Mouse (Mus musculus) hindbrain, embryonic 11.5 days (tissue): ENCODE measurements around the gene Sat2. TPM values are rescaled to one million over a fixed set of nuclear protein-coding genes. Genes with fewer than 3 reads are reported as not detected.
A peak's percentile ranks its signal among the peaks of the same experiment; 100 is the strongest.

Experiments
- ATAC-seq: fragments of 200-750 bp; cut with Nextera tagmentation; 2 replicates; pipeline ENCODE4 v1.8.0; 2017; ENCODE audit warnings: mild to moderate bottlenecking, moderate TSS enrichment, moderate library complexity; ENCODE audit not compliant: low FRiP score
- DNase-seq: peaks from one replicate; pipeline ENCODE4 v3.0.0-alpha.2; 2015; ENCODE audit warnings: low spot score
- H3K27ac ChIP-seq: fragments of 300-500 bp; sonication (generic); 2 replicates; pipeline ENCODE4 v1.5.1; 2014; ENCODE audit warnings: mild to moderate bottlenecking, low read depth, low read length
- H3K27me3 ChIP-seq: fragments of 300-500 bp; sonication (generic); 2 replicates; pipeline ENCODE4 v1.6.1; 2014; ENCODE audit warnings: mild to moderate bottlenecking, low read length, moderate library complexity, mixed read lengths; ENCODE audit not compliant: control insufficient read depth, insufficient read depth
- H3K36me3 ChIP-seq: fragments of 300-500 bp; sonication (generic); 2 replicates; pipeline ENCODE4 v1.6.1; 2014; ENCODE audit warnings: mild to moderate bottlenecking, low read length, moderate library complexity, mixed read lengths; ENCODE audit not compliant: control insufficient read depth, insufficient read depth
- H3K4me1 ChIP-seq: fragments of 300-500 bp; sonication (generic); replicated peaks from 2 replicates; pipeline ENCODE4 v1.6.1; 2014; ENCODE audit warnings: low read length, mixed read lengths; ENCODE audit not compliant: control insufficient read depth, insufficient read depth
- H3K4me2 ChIP-seq: fragments of 300-500 bp; sonication (generic); replicated peaks from 2 replicates; pipeline ENCODE4 v1.6.1; 2014; ENCODE audit warnings: mild to moderate bottlenecking, low read depth, low read length
- H3K4me3 ChIP-seq: fragments of 300-500 bp; sonication (generic); 2 replicates; pipeline ENCODE4 v1.5.1; 2014; ENCODE audit warnings: low read depth, low read length
- H3K9ac ChIP-seq: fragments of 300-500 bp; sonication (generic); 2 replicates; pipeline ENCODE4 v1.6.1; 2014; ENCODE audit warnings: low read depth, low read length
- H3K9me3 ChIP-seq: fragments of 300-500 bp; sonication (generic); 2 replicates; pipeline ENCODE4 v1.6.1; 2016; ENCODE audit warnings: low read length; ENCODE audit not compliant: control insufficient read depth
- WGBS: fragments of 180-500 bp; shearing (Covaris S2); extraction: QIAGEN DNeasy Blood & Tissue Kit; methylation state at CpG from one replicate; pipeline ENCODE4 v1.1.7; 2014; 5-methylcytosine and 5-hydroxymethylcytosine counted together
- polyA plus RNA-seq: library from polyadenylated mRNA; unstranded; fragments of >200 nt; fragmentation: Nextera tagmentation; extraction: Ambion mirVana; gene quantifications from 2 replicates; pipeline ENCODE4 v1.2.1, GENCODE M21; 2014

The Sat2 gene
- polyA plus RNA-seq, 1 experiment from 2014 or later: 20.6 TPM

GRCm38 (mm10) chr11:69632284-69633089 lies 10.7 kb downstream of the Sat2 start, which contains the start of gene Fxr2:
Gene Fxr2, plus strand, starts transcription at chr11:69632990.
- H3K36me3 ChIP-seq: no peaks in the 10 kb centered on the region
- H3K27me3 ChIP-seq: no peaks in the 10 kb centered on the region
- peak within 1 kb of the TSS; percentile 97 for H3K27ac ChIP-seq
- peak within 1 kb of the TSS; percentile 75 for H3K4me2 ChIP-seq
- H3K9me3 ChIP-seq: no peaks in the 10 kb centered on the region
- H3K4me1 ChIP-seq: peaks cover 3% of the 10 kb centered on the region
- DNase-seq (peak; percentile 100), ATAC-seq (peak; percentile 99)
- H3K9ac ChIP-seq: peak within 1 kb of the TSS; percentile 98
- under 1% methylated on average over 29 of the region's 56 CpGs for WGBS
- H3K4me3 ChIP-seq: peak within 1 kb of the TSS; percentile 98

GRCm38 (mm10) chr11:69633128-69633866 lies 11.5 kb downstream of the Sat2 start:
- peak overlapping the region; percentile 98 for H3K9ac ChIP-seq
- H3K4me1 ChIP-seq: peaks cover 3% of the 10 kb centered on the region
- H3K27ac ChIP-seq: peak overlapping the region; percentile 97
- ATAC-seq: peak; percentile 55
- DNase-seq: no peak
- H3K36me3 ChIP-seq: no peaks in the 10 kb centered on the region
- H3K27me3 ChIP-seq: no peaks in the 10 kb centered on the region
- WGBS: 1% methylated on average over 46 of the region's 50 CpGs
- peak overlapping the region; percentile 98 for H3K4me3 ChIP-seq
- H3K9me3 ChIP-seq: no peaks in the 10 kb centered on the region
- H3K4me2 ChIP-seq: peak overlapping the region; percentile 75

GRCm38 (mm10) chr11:69635471-69635870 lies 13.6 kb downstream of the Sat2 start:
- H3K4me3 ChIP-seq: no peak overlapping the region
- peaks cover 4% of the 10 kb centered on the region; the same call in 1 of the 2 replicates for H3K36me3 ChIP-seq
- no peak overlapping the region for H3K27ac ChIP-seq
- WGBS: 89% methylated on average over 3 of the region's 3 CpGs
- peaks cover 3% of the 10 kb centered on the region for H3K4me1 ChIP-seq
- no peaks in the 10 kb centered on the region for H3K9me3 ChIP-seq
- H3K4me2 ChIP-seq: no peak overlapping the region
- DNase-seq (no peak), ATAC-seq (no peak)
- no peak overlapping the region for H3K9ac ChIP-seq
- H3K27me3 ChIP-seq: no peaks in the 10 kb centered on the region

GRCm38 (mm10) chr11:69645860-69646259 lies 24.0 kb downstream of the Sat2 start:
- Histone ChIP-seq H3K36me3 (peaks cover 44% of the 10 kb centered on the region), H3K4me2 (no peak overlapping the region), H3K27ac (no peak overlapping the region), H3K4me3 (no peak overlapping the region), H3K4me1 (no peaks in the 10 kb centered on the region), H3K9ac (no peak overlapping the region), H3K9me3 (no peaks in the 10 kb centered on the region), H3K27me3 (no peaks in the 10 kb centered on the region)
- ATAC-seq: no peak
- WGBS: 94% methylated on average over 5 of the region's 5 CpGs
- no peak for DNase-seq

GRCm38 (mm10) chr11:69653399-69653798 lies 31.6 kb downstream of the Sat2 start:
- 74% methylated on average over 5 of the region's 5 CpGs for WGBS
- H3K27me3 ChIP-seq: no peaks in the 10 kb centered on the region
- ATAC-seq: no peak

GRCm38 (mm10) chr11:69654760-69655159 lies 32.9 kb downstream of the Sat2 start:
- ATAC-seq: no peak

More at GRCm38 (mm10) chr11:69653399-69653798, 31.6 kb downstream of the Sat2 start:
- H3K27ac ChIP-seq: no peak overlapping the region
- no peak overlapping the region for H3K4me2 ChIP-seq
- H3K4me3 ChIP-seq: no peak overlapping the region
- H3K4me1 ChIP-seq: no peaks in the 10 kb centered on the region; the same call in 1 of the 2 replicates
- H3K9ac ChIP-seq: no peak overlapping the region
- H3K36me3 ChIP-seq: peaks cover 32% of the 10 kb centered on the region
- H3K9me3 ChIP-seq: no peaks in the 10 kb centered on the region
- no peak for DNase-seq

GRCm38 (mm10) chr11:69655264-69656064 lies 33.6 kb downstream of the Sat2 start, which contains the start of gene Sox15:
Gene Sox15, plus strand, starts transcription at chr11:69655314.
- peaks cover 21% of the 10 kb centered on the region for H3K36me3 ChIP-seq
- H3K9me3 ChIP-seq: no peaks in the 10 kb centered on the region
- WGBS: 24% methylated on average over 34 of the region's 34 CpGs
- ATAC-seq (peak; percentile 78), DNase-seq (peak; percentile 87)
- no peaks in the 10 kb centered on the region; the same call in 1 of the 2 replicates for H3K4me1 ChIP-seq
- H3K27ac ChIP-seq: no peak within 1 kb of the TSS
- H3K4me3 ChIP-seq: peak within 1 kb of the TSS; percentile 14; the same call in 1 of the 2 replicates
- no peaks in the 10 kb centered on the region for H3K27me3 ChIP-seq
- H3K4me2 ChIP-seq: no peak within 1 kb of the TSS; the same call in none of the 2 replicates
- H3K9ac ChIP-seq: no peak within 1 kb of the TSS

More at GRCm38 (mm10) chr11:69654760-69655159, 32.9 kb downstream of the Sat2 start:
- H3K27ac ChIP-seq: no peak overlapping the region
- 53% methylated on average over 9 of the region's 9 CpGs for WGBS
- no peak overlapping the region; the same call in 1 of the 2 replicates for H3K4me2 ChIP-seq
- H3K4me3 ChIP-seq: no peak overlapping the region
- no peaks in the 10 kb centered on the region; the same call in 1 of the 2 replicates for H3K4me1 ChIP-seq
- DNase-seq: no peak
- H3K9me3 ChIP-seq: no peaks in the 10 kb centered on the region
- H3K27me3 ChIP-seq: no peaks in the 10 kb centered on the region
- no peak overlapping the region for H3K9ac ChIP-seq
- H3K36me3 ChIP-seq: peaks cover 26% of the 10 kb centered on the region

GRCm38 (mm10) chr11:69656065-69656455 lies 34.2 kb downstream of the Sat2 start:
- Histone ChIP-seq H3K4me2 (no peak overlapping the region), H3K9ac (no peak overlapping the region), H3K27me3 (no peaks in the 10 kb centered on the region), H3K27ac (no peak overlapping the region), H3K4me1 (no peaks in the 10 kb centered on the region; the same call in 1 of the 2 replicates), H3K36me3 (peaks cover 15% of the 10 kb centered on the region), H3K4me3 (no peak overlapping the region), H3K9me3 (no peaks in the 10 kb centered on the region)
- DNase-seq (no peak), ATAC-seq (no peak)
- 77% methylated on average over 5 of the region's 5 CpGs for WGBS
